Mouse (Mus musculus) MEL (cell line): ENCODE results near the gene Tex2. TPM values are rescaled to one million over a fixed set of nuclear protein-coding genes. Genes with fewer than 3 reads are reported as not detected.
A peak's percentile ranks its signal among the peaks of the same experiment; 100 is the strongest.

Experiments used
- DNase-seq: peaks from one replicate; pipeline ENCODE4 v3.0.0; 2011; ENCODE audit warnings: low read depth, low spot score
- H3K27ac ChIP-seq: 2 replicates; pipeline ENCODE4 v1.5.1; 2012; ENCODE audit warnings: low read depth, mild to moderate bottlenecking, control low read depth, low read length, moderate library complexity; ENCODE audit not compliant: control insufficient read depth
- H3K27me3 ChIP-seq, 2 experiments: fragments of 150-350 bp in 1 of 2; sonication (generic) in 1 of 2; 2 replicates each; pipeline ENCODE4 v1.6.1; 2012; ENCODE audit warnings: low read length in 2 of 2, mild to moderate bottlenecking in 2 of 2, improper control_type of control experiment in 1 of 2, moderate library complexity in 1 of 2; ENCODE audit not compliant: insufficient read depth in 2 of 2, control insufficient read depth in 1 of 2
- H3K36me3 ChIP-seq, 2 experiments: 2 replicates each; pipeline ENCODE4 v1.6.1; 2012 to 2014; ENCODE audit warnings: low read length in 2 of 2, improper control_type of control experiment in 1 of 2, inconsistent platforms in 1 of 2, mild to moderate bottlenecking in 1 of 2; ENCODE audit not compliant: insufficient read depth in 2 of 2, control insufficient read depth in 1 of 2
- H3K4me1 ChIP-seq, 2 experiments: fragments of 150-350 bp in 1 of 2; sonication (generic) in 1 of 2; 2 replicates each; pipeline ENCODE4 v1.6.1; 2012; ENCODE audit warnings: low read length in 2 of 2, improper control_type of control experiment in 1 of 2, mild to moderate bottlenecking in 1 of 2; ENCODE audit not compliant: insufficient read depth in 2 of 2, control insufficient read depth in 1 of 2
- H3K4me3 ChIP-seq, 2 experiments: fragments of 150-350 bp in 1 of 2; sonication (generic) in 1 of 2; 2 replicates each; pipeline ENCODE4 v1.5.1; 2012; ENCODE audit warnings: low read depth in 2 of 2, low read length in 2 of 2, mild to moderate bottlenecking in 2 of 2, moderate library complexity in 2 of 2, control low read depth in 1 of 2, improper control_type of control experiment in 1 of 2; ENCODE audit not compliant: control insufficient read depth in 1 of 2, insufficient read depth in 1 of 2
- H3K79me2 ChIP-seq: 2 replicates; pipeline ENCODE4 v1.6.1; 2012; ENCODE audit warnings: mild to moderate bottlenecking, low read length, moderate library complexity; ENCODE audit not compliant: control insufficient read depth, poor library complexity, insufficient read depth
- H3K9ac ChIP-seq: 2 replicates; pipeline ENCODE4 v1.6.1; 2012; ENCODE audit warnings: low read depth, mild to moderate bottlenecking, control low read depth, low read length, moderate library complexity; ENCODE audit not compliant: control insufficient read depth, poor library complexity, severe bottlenecking
- H3K9me3 ChIP-seq: fragments of 150-350 bp; sonication (generic); replicated peaks from 2 replicates; pipeline ENCODE4 v1.6.1; 2012; ENCODE audit warnings: mild to moderate bottlenecking, low read length, improper control_type of control experiment, moderate library complexity; ENCODE audit not compliant: insufficient read depth
- BHLHE40 ChIP-seq: IDR thresholded peaks from 2 replicates; pipeline ENCODE4 v1.6.1; 2012; ENCODE audit warnings: low read depth, mild to moderate bottlenecking, inconsistent platforms, low read length, improper control_type of control experiment, borderline replicate concordance
- CHD1 ChIP-seq: IDR thresholded peaks from 2 replicates; pipeline ENCODE4 v1.6.1; 2012; ENCODE audit warnings: low read depth, mild to moderate bottlenecking, inconsistent platforms, low read length, improper control_type of control experiment
- CHD2 ChIP-seq: IDR thresholded peaks from 2 replicates; pipeline ENCODE4 v1.6.1; 2011; ENCODE audit warnings: low read length, improper control_type of control experiment
- EP300 ChIP-seq, 2 experiments: IDR thresholded peaks; 2 replicates each; pipeline ENCODE4 v1.6.1; 2011; ENCODE audit warnings: improper control_type of control experiment in 2 of 2, low read length in 2 of 2, low read depth in 1 of 2, mild to moderate bottlenecking in 1 of 2
- ETS1 ChIP-seq: IDR thresholded peaks from 2 replicates; pipeline ENCODE4 v1.6.1; 2012; ENCODE audit warnings: low read depth, mild to moderate bottlenecking, inconsistent platforms, low read length, improper control_type of control experiment, moderate library complexity
- GATA1 ChIP-seq: IDR thresholded peaks from 2 replicates; pipeline ENCODE4 v1.6.1; 2011; ENCODE audit warnings: low read depth, low read length, improper control_type of control experiment
- JUND ChIP-seq: IDR thresholded peaks from 2 replicates; pipeline ENCODE4 v1.6.1; 2011; ENCODE audit warnings: low read depth, mild to moderate bottlenecking, improper control_type of control experiment, low read length
- KAT2A ChIP-seq: conservative IDR thresholded peaks from 2 replicates; pipeline ENCODE4 v1.6.1; 2012; ENCODE audit warnings: low read depth, low read length, improper control_type of control experiment, inconsistent platforms
- MAFK ChIP-seq: IDR thresholded peaks from 2 replicates; pipeline ENCODE4 v1.6.1; 2011; ENCODE audit warnings: low read depth, mild to moderate bottlenecking, low read length, improper control_type of control experiment, borderline replicate concordance
- MAZ ChIP-seq: IDR thresholded peaks from 2 replicates; pipeline ENCODE4 v1.6.1; 2012; ENCODE audit warnings: low read depth, mild to moderate bottlenecking, inconsistent platforms, low read length, improper control_type of control experiment
- MXI1 ChIP-seq: IDR thresholded peaks from 2 replicates; pipeline ENCODE4 v1.6.1; 2011; ENCODE audit warnings: mild to moderate bottlenecking, low read depth, low read length, improper control_type of control experiment
- MYB ChIP-seq: IDR thresholded peaks from 2 replicates; pipeline ENCODE4 v1.6.1; 2011; ENCODE audit warnings: mild to moderate bottlenecking, low read depth, low read length, improper control_type of control experiment
- MYC ChIP-seq: IDR thresholded peaks from 2 replicates; pipeline ENCODE4 v1.6.1; 2011; ENCODE audit warnings: low read depth, mild to moderate bottlenecking, low read length, improper control_type of control experiment, moderate library complexity
- POLR2A ChIP-seq, 2 experiments: IDR thresholded peaks; 2 replicates each; pipeline ENCODE4 v1.6.1; 2011 to 2012; ENCODE audit warnings: low read length in 2 of 2, mild to moderate bottlenecking in 2 of 2, control low read depth in 1 of 2, improper control_type of control experiment in 1 of 2, low read depth in 1 of 2, moderate library complexity in 1 of 2; ENCODE audit not compliant: control insufficient read depth in 1 of 2, insufficient read depth in 1 of 2, poor library complexity in 1 of 2
- POLR2AphosphoS2 ChIP-seq: IDR thresholded peaks from 2 replicates; pipeline ENCODE4 v1.6.1; 2011; ENCODE audit warnings: low read length, improper control_type of control experiment
- POLR2AphosphoS5 ChIP-seq: IDR thresholded peaks from 2 replicates; pipeline ENCODE4 v1.6.1; 2012; ENCODE audit warnings: low read depth, borderline replicate concordance, mild to moderate bottlenecking, inconsistent platforms, low read length, moderate library complexity, mixed read lengths
- RCOR1 ChIP-seq: IDR thresholded peaks from 2 replicates; pipeline ENCODE4 v1.6.1; 2012; ENCODE audit warnings: low read depth, mild to moderate bottlenecking, inconsistent platforms, low read length, improper control_type of control experiment
- SMC3 ChIP-seq: IDR thresholded peaks from 2 replicates; pipeline ENCODE4 v1.6.1; 2011; ENCODE audit warnings: low read depth, low read length, improper control_type of control experiment
- UBTF ChIP-seq: IDR thresholded peaks from 2 replicates; pipeline ENCODE4 v1.6.1; 2012; ENCODE audit warnings: low read depth, mild to moderate bottlenecking, inconsistent platforms, low read length, improper control_type of control experiment, moderate library complexity, borderline replicate concordance; ENCODE audit not compliant: insufficient read depth
- USF1 ChIP-seq: IDR thresholded peaks from 2 replicates; pipeline ENCODE4 v1.6.1; 2014; ENCODE audit warnings: low read depth, mild to moderate bottlenecking, inconsistent platforms, low read length, improper control_type of control experiment, moderate library complexity
- USF2 ChIP-seq, 2 experiments: IDR thresholded peaks; 2 replicates each; pipeline ENCODE4 v1.6.1; 2011 to 2012; ENCODE audit warnings: improper control_type of control experiment in 2 of 2, low read length in 2 of 2, borderline replicate concordance in 1 of 2, inconsistent platforms in 1 of 2, low read depth in 1 of 2, mild to moderate bottlenecking in 1 of 2; ENCODE audit not compliant: insufficient read depth in 1 of 2
- ZMIZ1 ChIP-seq: IDR thresholded peaks from 2 replicates; pipeline ENCODE4 v1.6.1; 2012; ENCODE audit warnings: low read depth, mild to moderate bottlenecking, inconsistent platforms, low read length, improper control_type of control experiment, moderate library complexity
- polyA plus RNA-seq, 2 experiments: library from polyadenylated mRNA; stranded (reverse) in 1 of 2; unstranded in 1 of 2; fragments of >175 nt in 1 of 2; fragments of >200 nt in 1 of 2; gene quantifications; 2 replicates each; pipeline versions ENCODE4 v1.2.1 to v1.2.4; 2012; ENCODE audit warnings: low replicate concordance in 2 of 2, low read depth in 1 of 2; ENCODE audit not compliant: insufficient read length in 2 of 2, insufficient read depth in 1 of 2, missing spikeins in 1 of 2
- total RNA-seq: library from RNA; depleted of rRNA; stranded (reverse); fragments of 300-350 nt; gene quantifications from 2 replicates; pipeline ENCODE4 v1.2.3, GENCODE M21; 2012

Gene Tex2
- total and polyA plus RNA-seq, 3 experiments, result 13.7 to 24.8 TPM; not detected in 1

DNA sequence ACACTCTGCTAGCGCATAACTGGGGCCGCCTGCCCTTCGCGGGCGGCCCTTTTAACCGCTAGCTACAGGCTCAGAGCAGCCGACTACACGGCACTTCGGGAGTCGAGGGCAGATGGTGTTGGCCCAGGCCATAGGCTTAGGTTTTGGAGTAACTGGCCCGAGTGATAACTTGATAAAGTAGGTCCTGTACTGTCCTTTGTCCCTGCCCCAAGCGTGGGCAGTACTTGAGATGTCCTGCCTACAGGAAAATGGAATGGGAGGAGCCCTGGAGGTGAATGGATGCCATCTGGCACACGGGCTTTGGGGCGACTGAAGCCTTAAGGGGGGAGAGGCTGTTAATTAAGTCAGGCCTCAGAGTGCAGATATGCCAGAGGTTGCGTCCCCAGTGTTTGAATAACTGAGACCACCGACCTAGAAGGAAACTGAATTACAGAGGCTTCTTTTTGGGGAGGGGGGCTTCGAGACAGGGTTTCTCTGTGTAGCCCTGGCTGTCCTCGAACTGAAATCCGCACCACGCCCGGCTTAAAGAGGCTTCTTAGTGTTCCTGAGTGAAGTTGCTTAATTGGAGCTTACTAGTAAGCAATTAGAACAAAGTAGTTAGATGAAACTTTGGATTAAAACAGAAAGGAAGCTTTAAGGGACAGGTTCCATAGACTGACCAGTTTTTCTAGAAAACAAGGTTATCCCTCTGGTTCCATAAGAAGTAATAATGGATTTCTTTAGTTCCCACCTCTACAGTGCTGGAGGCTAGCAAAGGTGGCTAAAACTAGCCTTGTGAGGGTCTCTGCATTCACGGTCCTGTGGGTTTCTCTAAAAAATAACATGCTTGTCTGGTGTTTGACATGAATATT is 111.7 kb downstream of the Tex2 start:
- peaks cover 9% of the 10 kb centered on the region for H3K79me2 ChIP-seq
- H3K4me3 ChIP-seq, result peak overlapping the region; percentile 57 to 90
- H3K27ac ChIP-seq, result peak overlapping the region; percentile 95
- peaks cover 5 to 18% of the 10 kb centered on the region in 2 experiments; a peak in 2 of 4 replicates for H3K4me1 ChIP-seq
- TF ChIP-seq POLR2A (IDR thresholded peaks at IDR 0.05; ENCODE audit: control insufficient read depth in 1 of 2, insufficient read depth in 1 of 2, low read depth in 1 of 2, low read length in 2 of 2, poor library complexity in 1 of 2) (peak; percentile 81 to 86), USF2 (IDR thresholded peaks at IDR 0.05; ENCODE audit: borderline replicate concordance in 1 of 2, insufficient read depth in 1 of 2, low read depth in 1 of 2, low read length in 2 of 2) (no peak), JUND (no peak), MYC (no peak), GATA1 (no peak; the same call in 1 of the 2 replicates), USF1 (no peak), POLR2AphosphoS5 (0 out of 2 replicates have a peak, but pooled peaks have one; percentile 19), ETS1 (no peak), RCOR1 (peak; percentile 62; the same call in 1 of the 2 replicates), EP300 (IDR thresholded peaks at IDR 0.05; ENCODE audit: low read depth in 1 of 2, low read length in 2 of 2) (peak in 1 of 2 experiments; percentile 45; a peak in 2 of 4 replicates), UBTF (no peak), CHD1 (peak; percentile 97), MXI1 (no peak), ZMIZ1 (peak; percentile 97), KAT2A (peak; percentile 55; the same call in 1 of the 2 replicates), POLR2AphosphoS2 (peak; percentile 72), MAFK (peak; percentile 72; the same call in 1 of the 2 replicates), MYB (peak; percentile 83), SMC3 (peak; percentile 46; the same call in 1 of the 2 replicates), CHD2 (peak; percentile 76; the same call in 1 of the 2 replicates), MAZ (0 out of 2 replicates have a peak, but pooled peaks have one; percentile 22), BHLHE40 (peak; percentile 70)
- TF ChIP-seq, all 39 proteins: peak for 14
- Histone ChIP-seq H3K9ac (peak overlapping the region; percentile 91), H3K36me3 (peaks cover 0 to 23% of the 10 kb centered on the region in 2 experiments; a peak in 2 of 4 replicates), H3K9me3 (no peaks in the 10 kb centered on the region), H3K27me3 (no peaks in the 10 kb centered on the region)
- peak; percentile 85 for DNase-seq
